Mouse (Mus musculus) hindbrain, embryonic 15.5 days (tissue): ENCODE measurements around the gene Gm9857. TPM values are rescaled to one million over a fixed set of nuclear protein-coding genes. Genes with fewer than 3 reads are reported as not detected.

Source experiments
- ATAC-seq: fragments of 200-750 bp; cut with Nextera tagmentation; 2 replicates; pipeline ENCODE4 v1.8.0; 2017; ENCODE audit warnings: low read depth, moderate number of reproducible peaks, moderate TSS enrichment; ENCODE audit not compliant: low FRiP score
- H3K27ac ChIP-seq: fragments of 300-500 bp; sonication (generic); replicated peaks from 2 replicates; pipeline ENCODE4 v1.5.1; 2015; ENCODE audit warnings: mild to moderate bottlenecking, inconsistent platforms
- H3K27me3 ChIP-seq: fragments of 300-500 bp; sonication (generic); 2 replicates; pipeline ENCODE4 v1.6.1; 2015; ENCODE audit warnings: control low read depth, inconsistent platforms
- H3K36me3 ChIP-seq: fragments of 300-500 bp; sonication (generic); 2 replicates; pipeline ENCODE4 v1.6.1; 2015; ENCODE audit warnings: control low read depth, inconsistent platforms
- H3K4me1 ChIP-seq: fragments of 300-500 bp; sonication (generic); replicated peaks from 2 replicates; pipeline ENCODE4 v1.6.1; 2015; ENCODE audit warnings: control low read depth, inconsistent platforms
- H3K4me2 ChIP-seq: fragments of 300-500 bp; sonication (generic); 2 replicates; pipeline ENCODE4 v1.6.1; 2015; ENCODE audit warnings: moderate library complexity, mild to moderate bottlenecking, inconsistent platforms
- H3K4me3 ChIP-seq: fragments of 300-500 bp; sonication (generic); 2 replicates; pipeline ENCODE4 v1.5.1; 2015; ENCODE audit warnings: mild to moderate bottlenecking, inconsistent platforms
- H3K9ac ChIP-seq: fragments of 300-500 bp; sonication (generic); 2 replicates; pipeline ENCODE4 v1.6.1; 2015; ENCODE audit warnings: inconsistent platforms
- H3K9me3 ChIP-seq: fragments of 300-500 bp; sonication (generic); 2 replicates; pipeline ENCODE4 v1.6.1; 2016; ENCODE audit warnings: control low read depth, inconsistent platforms
- WGBS: fragments of 180-500 bp; shearing (Covaris S2); methylation state at CpG from one replicate; pipeline ENCODE4 v1.1.7; 2015; 5-methylcytosine and 5-hydroxymethylcytosine counted together
- polyA plus RNA-seq: library from polyadenylated mRNA; unstranded; fragments of >200 nt; fragmentation: Nextera tagmentation; extraction: Ambion mirVana; gene quantifications from 2 replicates; pipeline ENCODE4 v1.2.1, GENCODE M21; 2015

Gene Gm9857
- polyA plus RNA-seq, 1 experiment from 2014 or later = not detected

DNA sequence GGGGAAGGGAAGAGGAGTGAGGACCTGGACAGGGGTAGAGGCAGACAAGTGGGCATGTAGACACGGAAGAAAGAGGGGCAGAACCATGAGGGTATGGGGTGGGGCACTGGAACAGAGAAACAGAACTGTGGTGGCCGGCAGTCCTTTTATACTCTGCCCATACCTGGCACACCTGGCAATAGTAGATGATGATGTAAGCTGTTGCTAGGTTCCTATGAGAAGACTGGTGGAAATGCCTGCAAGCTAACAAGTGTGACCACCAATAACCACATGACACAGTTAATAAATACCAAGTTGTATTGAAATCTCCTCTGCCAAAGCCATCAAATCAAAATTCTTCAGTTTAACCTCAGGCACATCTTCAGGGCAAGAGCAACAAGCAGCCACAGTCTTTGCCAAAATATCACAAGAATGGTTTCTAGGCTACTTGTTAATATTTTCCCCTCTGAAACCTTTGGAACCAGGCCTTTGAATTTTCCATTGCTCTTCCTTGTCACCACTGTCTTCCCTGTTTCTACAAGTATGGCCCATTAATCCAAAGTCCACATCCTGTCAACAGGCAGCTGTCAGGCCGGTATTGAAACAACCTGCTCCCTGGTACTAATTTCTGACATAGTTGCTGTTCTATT is 19.7 kb downstream of the Gm9857 start:
- no peak overlapping the region for H3K4me2 ChIP-seq
- WGBS = 87% methylated on average over 3 of the region's 3 CpGs
- H3K4me3 ChIP-seq = no peak overlapping the region
- no peaks in the 10 kb centered on the region for H3K27me3 ChIP-seq
- H3K9ac ChIP-seq = no peak overlapping the region
- H3K36me3 ChIP-seq = no peaks in the 10 kb centered on the region
- H3K4me1 ChIP-seq = no peaks in the 10 kb centered on the region
- no peak overlapping the region for H3K27ac ChIP-seq
- no peak for ATAC-seq
- no peaks in the 10 kb centered on the region for H3K9me3 ChIP-seq

- H3K9ac ChIP-seq = no peak overlapping the region
- 100% methylated on average over 1 of the region's 1 CpGs for WGBS
- no peak overlapping the region for H3K4me2 ChIP-seq
- no peaks in the 10 kb centered on the region for H3K9me3 ChIP-seq
- no peak overlapping the region for H3K27ac ChIP-seq
- no peak overlapping the region for H3K4me3 ChIP-seq
- no peak for ATAC-seq
- no peaks in the 10 kb centered on the region for H3K27me3 ChIP-seq
- no peaks in the 10 kb centered on the region for H3K36me3 ChIP-seq
- no peaks in the 10 kb centered on the region for H3K4me1 ChIP-seq
These were observed 21.4 kb downstream of the Gm9857 start for GRCm38 (mm10) chr3:108918852-108919251.

- 60% methylated on average over 3 of the region's 3 CpGs for WGBS
- no peak for ATAC-seq
- H3K4me2 ChIP-seq = no peak overlapping the region
These were observed 22.3 kb downstream of the Gm9857 start for GRCm38 (mm10) chr3:108917986-108918385.

DNA sequence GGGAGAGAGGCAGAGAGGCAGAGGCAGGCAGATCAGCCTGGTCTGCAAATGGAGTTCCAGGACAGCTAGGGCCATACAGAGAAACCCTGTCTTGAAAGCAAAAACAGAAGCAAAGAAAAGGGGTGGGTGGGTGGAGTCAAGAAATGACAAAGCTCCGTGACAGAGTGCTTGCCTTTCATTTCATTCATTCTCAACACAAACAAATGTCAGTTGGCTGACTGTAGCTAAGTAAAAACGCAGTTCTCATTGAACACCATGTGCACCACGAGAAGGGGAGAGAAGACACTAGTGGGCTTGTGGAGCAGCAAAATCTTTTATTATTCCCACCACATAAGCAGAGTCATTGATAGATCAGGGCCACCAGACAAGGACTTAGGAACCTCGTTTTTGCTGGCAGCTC is 23.4 kb downstream of the Gm9857 start:
- H3K27ac ChIP-seq = no peak overlapping the region
- peaks cover 3% of the 10 kb centered on the region; the same call in 1 of the 2 replicates for H3K4me1 ChIP-seq
- H3K4me2 ChIP-seq = no peak overlapping the region
- H3K4me3 ChIP-seq = no peak overlapping the region
- ATAC-seq = no peak
- no peaks in the 10 kb centered on the region for H3K27me3 ChIP-seq
- 41% methylated on average over 4 of the region's 4 CpGs for WGBS
- H3K9ac ChIP-seq = no peak overlapping the region
- no peaks in the 10 kb centered on the region for H3K9me3 ChIP-seq
- H3K36me3 ChIP-seq = no peaks in the 10 kb centered on the region

More at GRCm38 (mm10) chr3:108917986-108918385, 22.3 kb downstream of the Gm9857 start:
- Histone ChIP-seq H3K9me3 (no peaks in the 10 kb centered on the region), H3K9ac (no peak overlapping the region), H3K4me3 (no peak overlapping the region), H3K27me3 (no peaks in the 10 kb centered on the region), H3K27ac (no peak overlapping the region), H3K4me1 (no peaks in the 10 kb centered on the region), H3K36me3 (no peaks in the 10 kb centered on the region)

- no peak overlapping the region for H3K9ac ChIP-seq
- no peaks in the 10 kb centered on the region for H3K9me3 ChIP-seq
- H3K36me3 ChIP-seq = no peaks in the 10 kb centered on the region
- ATAC-seq = no peak
- WGBS = 86% methylated on average over 1 of the region's 1 CpGs
- no peak overlapping the region for H3K4me2 ChIP-seq
- peaks cover 3% of the 10 kb centered on the region; the same call in 1 of the 2 replicates for H3K4me1 ChIP-seq
- H3K27ac ChIP-seq = no peak overlapping the region
- no peaks in the 10 kb centered on the region for H3K27me3 ChIP-seq
- H3K4me3 ChIP-seq = no peak overlapping the region
These were observed 24.2 kb downstream of the Gm9857 start for GRCm38 (mm10) chr3:108915999-108916398.

GRCm38 (mm10) chr3:108911548-108912413 is 28.5 kb downstream of the Gm9857 start, which contains the start of gene Prpf38b:
Prpf38b (minus strand) TSS chr3:108911727.
- ATAC-seq = peak; percentile 99
- Histone ChIP-seq H3K4me2 (peak within 1 kb of the TSS; percentile 99), H3K4me1 (peaks cover 23% of the 10 kb centered on the region), H3K9ac (peak within 1 kb of the TSS; percentile 84), H3K4me3 (peak within 1 kb of the TSS; percentile 99), H3K9me3 (no peaks in the 10 kb centered on the region), H3K27ac (peak within 1 kb of the TSS; percentile 98), H3K27me3 (no peaks in the 10 kb centered on the region), H3K36me3 (peaks cover 8% of the 10 kb centered on the region)
- WGBS = under 1% methylated on average over 53 of the region's 53 CpGs

GRCm38 (mm10) chr3:108911081-108911547 is 29.1 kb downstream of the Gm9857 start:
- peak overlapping the region; percentile 99 for H3K4me3 ChIP-seq
- peaks cover 13% of the 10 kb centered on the region for H3K36me3 ChIP-seq
- peak overlapping the region; percentile 84 for H3K9ac ChIP-seq
- peaks cover 23% of the 10 kb centered on the region for H3K4me1 ChIP-seq
- peak; percentile 92 for ATAC-seq
- H3K27me3 ChIP-seq = no peaks in the 10 kb centered on the region
- H3K4me2 ChIP-seq = peak overlapping the region; percentile 99
- H3K27ac ChIP-seq = peak overlapping the region; percentile 98
- no peaks in the 10 kb centered on the region for H3K9me3 ChIP-seq
- WGBS = 0% methylated on average over 39 of the region's 44 CpGs

GRCm38 (mm10) chr3:108910303-108911080 is 29.8 kb downstream of the Gm9857 start:
- ATAC-seq = no peak
- H3K4me3 ChIP-seq = peak overlapping the region; percentile 99
- H3K27me3 ChIP-seq = no peaks in the 10 kb centered on the region
- no peaks in the 10 kb centered on the region for H3K9me3 ChIP-seq
- H3K4me1 ChIP-seq = peaks cover 23% of the 10 kb centered on the region
- peak overlapping the region; percentile 99 for H3K4me2 ChIP-seq
- under 1% methylated on average over 32 of the region's 32 CpGs for WGBS
- H3K9ac ChIP-seq = peak overlapping the region; percentile 84
- peaks cover 17% of the 10 kb centered on the region for H3K36me3 ChIP-seq
- H3K27ac ChIP-seq = peak overlapping the region; percentile 98

DNA sequence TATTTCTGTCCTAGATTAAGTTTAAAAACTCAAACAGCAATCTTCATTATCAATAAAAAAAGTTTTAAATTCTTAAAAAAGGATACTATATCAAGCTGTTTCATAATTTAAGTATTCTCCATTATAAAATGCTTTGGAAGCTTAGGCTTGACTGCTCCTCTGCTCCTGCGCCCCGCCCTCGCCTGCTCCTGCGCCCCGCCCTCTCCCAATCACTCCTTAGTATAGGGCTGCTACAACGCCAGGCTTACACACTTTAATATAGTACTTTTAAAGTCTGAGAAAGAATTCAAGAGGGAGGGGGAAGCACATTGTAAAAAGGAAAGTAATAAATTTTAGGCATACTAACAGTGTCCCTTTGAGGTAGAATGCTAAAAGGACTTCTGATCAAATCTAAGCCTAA is 37.3 kb downstream of the Gm9857 start:
- Histone ChIP-seq H3K36me3 (peaks cover 47% of the 10 kb centered on the region), H3K4me3 (no peak overlapping the region), H3K27ac (no peak overlapping the region), H3K4me2 (no peak overlapping the region), H3K27me3 (no peaks in the 10 kb centered on the region), H3K4me1 (no peaks in the 10 kb centered on the region), H3K9ac (no peak overlapping the region), H3K9me3 (no peaks in the 10 kb centered on the region)
- no peak for ATAC-seq
- 95% methylated on average over 6 of the region's 6 CpGs for WGBS

GRCm38 (mm10) chr3:108902038-108902437 is 38.2 kb downstream of the Gm9857 start:
- no peak overlapping the region for H3K27ac ChIP-seq
- no peak for ATAC-seq
- no peak overlapping the region for H3K4me2 ChIP-seq
- no peaks in the 10 kb centered on the region for H3K27me3 ChIP-seq
- H3K4me3 ChIP-seq = no peak overlapping the region
- H3K9ac ChIP-seq = no peak overlapping the region
- peaks cover 41% of the 10 kb centered on the region for H3K36me3 ChIP-seq
- 57% methylated on average over 2 of the region's 2 CpGs for WGBS
- no peaks in the 10 kb centered on the region for H3K4me1 ChIP-seq
- H3K9me3 ChIP-seq = no peaks in the 10 kb centered on the region

GRCm38 (mm10) chr3:108900681-108901080 is 39.6 kb downstream of the Gm9857 start:
- 80% methylated on average over 5 of the region's 5 CpGs for WGBS
- H3K27me3 ChIP-seq = no peaks in the 10 kb centered on the region
- H3K9me3 ChIP-seq = no peaks in the 10 kb centered on the region
- no peak for ATAC-seq
- H3K27ac ChIP-seq = no peak overlapping the region
- H3K4me1 ChIP-seq = no peaks in the 10 kb centered on the region
- no peak overlapping the region for H3K9ac ChIP-seq
- peaks cover 31% of the 10 kb centered on the region for H3K36me3 ChIP-seq
- no peak overlapping the region for H3K4me3 ChIP-seq
- H3K4me2 ChIP-seq = no peak overlapping the region
